Mouse (Mus musculus): ENCODE data around the gene Twf2. TPM values are rescaled to one million over a fixed set of nuclear protein-coding genes. Genes with fewer than 3 reads are reported as not detected.

The Twf2 gene
- total RNA-seq, 2 experiments from 2014 or later = 34.4 to 38.2 TPM

GRCm38 (mm10) chr9:106235194-106235830 is 32.4 kb downstream of the Twf2 start:
- intact Hi-C loops (cut with DNase I) = no loop called here
- DNase-seq = no peak

GRCm38 (mm10) chr9:106236156-106236817 is 33.4 kb downstream of the Twf2 start:
- DNase-seq = no peak
- intact Hi-C loops (cut with DNase I) = no loop called here

DNA sequence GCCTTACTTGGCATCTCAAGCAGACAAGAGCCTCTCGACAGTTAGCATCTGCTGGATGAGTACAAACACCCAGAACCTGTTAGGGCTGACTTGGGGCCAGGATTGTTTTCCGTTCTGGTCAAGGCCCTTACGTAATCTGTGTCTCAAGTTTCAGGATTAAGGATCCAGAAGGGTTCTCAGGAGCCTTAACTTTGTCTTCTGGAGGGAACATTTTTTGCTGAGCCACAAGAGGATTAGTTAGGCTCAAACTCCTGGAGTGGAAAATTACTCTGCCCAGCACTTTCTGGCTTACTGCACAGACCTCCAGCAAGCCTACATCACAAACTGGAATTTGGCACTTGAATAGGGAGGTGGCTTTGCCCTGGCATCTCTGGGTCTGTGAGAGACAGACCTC is 33.9 kb downstream of the Twf2 start:
- intact Hi-C loops (cut with DNase I) = no loop called here
- no peak for DNase-seq

DNA sequence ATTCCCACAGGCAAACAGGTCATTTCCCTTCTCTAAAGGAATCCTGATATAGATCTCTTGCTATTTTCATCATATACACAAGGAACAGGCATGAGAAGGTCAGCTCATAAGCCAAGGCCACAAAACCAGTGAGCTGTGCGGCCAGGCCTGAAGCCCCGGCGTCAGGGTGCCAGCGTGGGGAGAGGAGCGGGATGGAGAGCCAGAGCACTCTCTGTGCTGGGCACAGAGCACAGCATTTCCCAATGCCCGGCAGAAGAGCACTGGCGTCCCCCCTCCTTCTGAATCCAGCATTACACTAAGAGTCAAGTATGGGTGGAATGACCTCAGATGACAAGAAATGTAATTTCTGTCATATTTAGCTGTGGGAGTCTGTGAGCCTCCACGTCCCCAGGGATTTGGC is 34.5 kb downstream of the Twf2 start:
- DNase-seq = no peak
- intact Hi-C loops (cut with DNase I) = no loop called here

- no peak for DNase-seq
- intact Hi-C loops (cut with DNase I) = no loop called here
These were observed 35.0 kb downstream of the Twf2 start for GRCm38 (mm10) chr9:106237878-106238277.

DNA sequence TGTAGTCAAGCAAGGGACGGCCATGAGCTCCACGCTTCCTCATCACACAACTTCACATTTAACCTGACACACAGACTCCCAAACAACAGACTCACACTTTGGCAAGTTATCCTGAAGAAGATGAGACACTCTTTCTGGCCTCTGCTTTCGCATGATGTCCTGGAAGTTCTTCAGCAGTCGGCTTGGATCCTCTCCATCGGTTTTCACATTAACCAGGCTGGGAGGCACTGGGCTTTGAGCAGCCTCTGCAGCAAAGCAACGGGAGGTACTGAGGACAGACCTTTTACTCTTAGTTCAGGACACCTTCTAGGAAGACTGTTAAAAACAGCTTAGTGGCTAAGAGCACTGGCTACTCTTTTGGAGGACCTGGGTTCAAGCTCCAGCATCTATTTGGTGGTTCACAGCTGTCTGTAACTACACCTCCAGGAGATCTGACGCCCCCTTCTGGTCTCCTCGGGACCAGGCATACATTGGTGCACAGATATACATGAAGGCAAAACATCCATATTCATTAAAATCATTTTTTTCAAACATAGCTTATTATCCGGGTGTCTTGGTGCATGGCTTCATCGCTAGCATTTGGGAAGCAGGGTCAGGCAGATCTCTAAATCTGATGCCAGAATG is 38.7 kb downstream of the Twf2 start:
- no peak for DNase-seq
- intact Hi-C loops (cut with DNase I) = no loop called here

DNA sequence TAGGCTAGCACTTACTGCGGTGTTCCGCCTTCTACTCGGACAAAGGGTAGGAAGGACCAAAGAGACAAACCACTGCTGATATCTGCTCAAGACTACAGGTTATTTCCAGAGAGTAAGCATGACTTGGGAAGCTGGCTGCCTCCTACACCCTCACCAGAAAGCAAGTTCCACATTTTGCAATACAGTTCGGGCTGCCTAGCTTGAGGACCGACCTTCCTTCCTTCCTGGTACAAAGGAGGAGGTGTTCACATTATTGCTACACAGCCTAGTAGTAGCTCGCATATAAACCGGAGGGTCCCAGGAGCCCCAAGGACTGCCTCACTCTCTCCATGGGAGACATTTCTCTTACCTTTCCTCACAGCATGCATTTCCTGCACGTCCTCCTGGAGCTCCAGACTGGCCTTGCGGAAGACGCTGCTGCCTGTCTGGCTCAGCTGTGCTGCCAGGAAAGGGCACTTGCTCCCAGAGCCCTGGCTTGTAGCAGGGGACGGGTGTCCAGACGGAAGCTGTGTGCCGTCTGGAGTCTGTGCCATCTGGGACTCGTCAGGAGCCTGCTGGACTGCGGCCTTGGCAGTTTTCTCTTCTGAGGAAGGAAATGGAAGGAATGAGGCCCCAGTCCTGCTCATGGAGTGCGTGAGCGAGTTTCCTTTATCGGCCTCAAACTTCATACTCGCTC is 40.0 kb downstream of the Twf2 start:
- peak; percentile 68 for DNase-seq
- intact Hi-C loops (cut with DNase I) = no loop called here

DNA sequence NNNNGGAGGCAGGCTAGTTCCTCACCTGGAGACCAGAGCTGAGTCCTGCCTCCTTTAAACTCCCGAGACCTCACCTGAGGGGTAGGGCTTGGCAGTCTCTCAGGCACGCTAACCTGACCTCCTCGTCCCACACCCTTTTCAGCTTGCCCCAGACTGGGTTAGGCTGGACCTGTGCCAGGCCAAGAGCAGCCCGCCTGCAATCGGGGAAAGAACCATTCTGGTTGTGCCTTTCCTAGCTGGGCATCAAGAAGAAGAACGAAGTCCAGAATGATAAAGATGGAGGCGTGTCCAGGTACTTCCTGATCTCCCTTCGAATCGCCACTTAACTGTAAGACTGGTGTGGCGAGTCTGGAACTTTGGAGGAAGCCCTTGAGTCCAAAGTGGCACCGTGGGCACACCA is 46.6 kb downstream of the Twf2 start:
- no peak for DNase-seq
- intact Hi-C loops (cut with DNase I) = no loop called here

DNA sequence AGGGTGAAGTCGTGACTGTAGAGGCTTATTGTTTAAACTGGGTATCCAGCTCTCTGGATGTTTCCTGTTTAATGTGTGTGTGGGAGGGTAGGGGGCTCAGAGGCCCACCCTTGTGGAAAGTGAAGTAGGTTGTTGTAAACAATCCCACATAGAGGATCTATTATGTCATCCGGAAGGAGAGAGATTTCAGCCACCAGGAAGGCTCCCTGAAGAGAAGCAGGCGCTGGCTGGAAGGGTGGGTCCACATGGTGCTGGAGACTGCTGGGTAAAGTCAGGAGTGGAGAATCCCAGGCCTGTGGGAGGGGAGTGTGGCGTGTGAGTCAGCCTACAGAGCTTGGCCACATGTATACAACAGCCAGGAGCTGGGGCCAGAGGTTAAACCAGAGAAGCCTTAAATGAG is 47.3 kb downstream of the Twf2 start:
- intact Hi-C loops (cut with DNase I) = no loop called here
- no peak for DNase-seq

DNA sequence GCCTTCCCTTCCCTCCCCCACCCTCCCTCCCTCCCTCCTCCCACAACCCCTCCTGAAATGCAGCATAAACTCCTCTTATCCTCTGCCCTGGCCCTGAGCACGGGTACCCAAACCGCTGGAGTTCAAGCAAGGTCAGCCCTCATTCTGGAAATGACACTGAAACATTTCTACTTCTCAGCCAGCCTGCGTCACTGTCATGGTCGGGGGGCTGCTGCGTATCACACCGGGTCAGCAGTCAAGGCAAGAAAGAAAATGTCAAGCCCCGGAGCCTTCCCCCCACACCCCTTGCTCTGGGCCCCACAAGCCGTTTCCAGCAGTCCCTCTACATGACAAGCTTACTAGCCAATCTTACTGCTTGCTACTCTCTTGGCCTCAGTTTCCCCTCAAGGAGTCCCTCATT is 48.2 kb downstream of the Twf2 start:
- intact Hi-C loops (cut with DNase I) = no loop called here
- no peak for DNase-seq

GRCm38 (mm10) chr9:106254001-106254400 is 51.1 kb downstream of the Twf2 start:
- DNase-seq = no peak
- intact Hi-C loops (cut with DNase I) = no loop called here

DNA sequence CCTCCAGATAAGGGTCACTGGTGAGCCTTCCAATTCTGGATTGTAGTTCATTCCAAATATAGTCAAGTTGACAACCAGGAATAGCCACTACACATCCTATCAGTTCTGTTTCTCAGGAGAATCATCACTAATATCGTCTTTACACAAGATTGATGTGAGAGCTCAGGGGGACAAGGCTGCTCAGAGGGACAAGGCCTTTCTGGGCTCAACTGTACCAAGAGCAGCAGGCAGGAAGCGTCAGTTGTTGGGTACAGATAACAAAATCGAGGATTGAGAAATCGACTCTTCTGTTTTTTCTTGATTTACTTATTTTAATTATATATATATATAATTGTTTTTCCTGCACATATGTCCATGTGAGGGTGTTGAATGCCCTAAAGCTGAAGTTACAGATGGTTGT is 55.5 kb downstream of the Twf2 start:
- DNase-seq = no peak
- intact Hi-C loops (cut with DNase I) = no loop called here

GRCm38 (mm10) chr9:106258990-106259389 is 56.1 kb downstream of the Twf2 start:
- no peak for DNase-seq
- intact Hi-C loops (cut with DNase I) = no loop called here

- no peak for DNase-seq
- intact Hi-C loops (cut with DNase I) = no loop called here
These were observed 58.1 kb downstream of the Twf2 start for GRCm38 (mm10) chr9:106261058-106261457.

- intact Hi-C loops (cut with DNase I) = no loop called here
- no peak for DNase-seq
These were observed 58.6 kb downstream of the Twf2 start for GRCm38 (mm10) chr9:106261491-106261890.

GRCm38 (mm10) chr9:106262075-106262474 is 59.2 kb downstream of the Twf2 start:
- no peak for DNase-seq
- intact Hi-C loops (cut with DNase I) = no loop called here

DNA sequence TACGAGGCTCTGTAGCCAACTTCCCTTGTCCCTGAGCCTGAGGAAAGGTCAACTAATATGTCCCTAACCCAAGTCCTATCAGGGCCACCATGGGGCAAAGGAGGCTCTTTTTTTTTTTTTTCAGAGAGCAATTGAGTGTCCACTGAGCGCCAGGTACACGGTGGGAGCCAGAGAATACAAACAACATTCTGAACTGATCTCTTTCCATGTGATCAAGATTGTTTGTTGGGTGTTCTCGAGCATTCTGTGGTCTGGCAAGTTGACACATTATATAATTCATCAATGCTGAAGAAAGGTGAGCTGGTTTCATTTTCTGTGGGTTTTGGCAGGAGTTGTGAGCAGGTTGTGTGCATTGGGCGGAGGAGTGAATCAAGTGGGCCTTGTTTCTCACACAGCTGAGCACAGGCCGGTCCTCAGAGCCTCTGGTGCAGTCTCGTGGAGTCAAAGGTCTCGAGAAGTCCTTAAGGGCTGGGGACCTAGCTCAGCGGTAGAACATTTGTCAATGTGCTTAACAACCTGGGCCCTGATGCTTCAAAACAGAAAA is 60.5 kb downstream of the Twf2 start:
- DNase-seq = no peak
- intact Hi-C loops (cut with DNase I) = no loop called here
